In genomic region chr17:10370660-10371130, GRCm38 (mm10) we compare ENCODE assay signal across 10 mouse cellular contexts. TPM values are rescaled to one million over a fixed set of nuclear protein-coding genes. Genes with fewer than 3 reads are reported as not detected.
A peak's percentile ranks its signal among the peaks of the same experiment; 100 is the strongest.
DNase-seq lines count a peak whose midpoint lies in the region; ATAC-seq and TF ChIP-seq lines count a peak whose summit lies in the region.
"Had no signal": no experiment of that assay in that cellular context is flagged by ENCODE, and none has a peak within 500 bp of the region (broad histone marks: within the 10 kb centered on the region; RNA-seq: fewer than 3 reads in every experiment).

No protein-coding gene starts in this region.

- no peaks in the 10 kb centered on the region for H3K27me3 ChIP-seq in lung, embryonic 14.5 days (ENCODE audit: insufficient read depth, low read length)
- no peaks in the 10 kb centered on the region for H3K27me3 ChIP-seq in heart, postnatal 0 days (ENCODE audit: control insufficient read depth, insufficient read depth, low read length)

- H3K4me2 ChIP-seq in lung, embryonic 14.5 days: no peak overlapping the region
- peak overlapping the region; percentile 14; the same call in 1 of the 2 replicates for H3K4me2 ChIP-seq in heart, postnatal 0 days (ENCODE audit: low read depth, low read length)

- DNase-seq in lung, embryonic 14.5 days: peak; percentile 65
- DNase-seq in lung, adult 2 months: no peak
- DNase-seq in heart, postnatal 0 days (ENCODE audit: low spot score): no peak
- no peak for DNase-seq in urinary bladder, postnatal 4 days (ENCODE audit: low spot score in 2 of 2)
- no peak for DNase-seq in retina, postnatal 1 day
- DNase-seq: embryo, embryonic 11 days; thymus, postnatal 4 days had no signal

- H3K4me1 ChIP-seq in lung, embryonic 14.5 days (ENCODE audit: insufficient read depth): peaks cover 13% of the 10 kb centered on the region
- peaks cover 17% of the 10 kb centered on the region for H3K4me1 ChIP-seq in lung, adult 2 months (ENCODE audit: control insufficient read depth, insufficient read depth, low read length)
- peaks cover 66% of the 10 kb centered on the region for H3K4me1 ChIP-seq in heart, postnatal 0 days (ENCODE audit: control insufficient read depth, insufficient read depth)

- no peak for TF ChIP-seq POLR2A in lung, adult 2 months (IDR thresholded peaks at IDR 0.05; ENCODE audit: borderline replicate concordance, extremely low read depth, low read depth, low read length)

- no peak overlapping the region for H3K9ac ChIP-seq in lung, embryonic 14.5 days
- peak overlapping the region; percentile 12; the same call in 1 of the 2 replicates for H3K9ac ChIP-seq in heart, postnatal 0 days (replicated peaks; ENCODE audit: low read depth, low read length)

- H3K27ac ChIP-seq in lung, embryonic 14.5 days (ENCODE audit: low read depth): peak overlapping the region; percentile 63; the same call in 1 of the 2 replicates
- peak overlapping the region; percentile 92 for H3K27ac ChIP-seq in heart, postnatal 0 days (ENCODE audit: low read depth)
- H3K27ac ChIP-seq: left cerebral cortex, adult 2 months had no signal

- no peak for TF ChIP-seq EP300 in heart, postnatal 0 days (IDR thresholded peaks at IDR 0.05; ENCODE audit: low read depth)

- no peak; the same call in 1 of the 2 replicates for ATAC-seq in lung, embryonic 14.5 days (ENCODE audit: insufficient read depth)
- ATAC-seq in granulocyte monocyte progenitor cell, adult 5-6 weeks (replicated peaks; ENCODE audit: poor library complexity, severe bottlenecking): peak; percentile 84
- peak; percentile 50 for ATAC-seq in heart, postnatal 0 days (ENCODE audit: insufficient read depth, low read depth)
- peak; percentile 50; the same call in 1 of the 2 replicates for ATAC-seq in monocyte, adult 5-6 weeks (replicated peaks; ENCODE audit: insufficient number of reproducible peaks, low FRiP score, low TSS enrichment, poor library complexity, severe bottlenecking)

- TF ChIP-seq CTCF in lung, embryonic 14.5 days (IDR thresholded peaks at IDR 0.05; ENCODE audit: low read depth): no peak
- no peak for TF ChIP-seq CTCF in lung, adult 2 months (IDR thresholded peaks at IDR 0.05; ENCODE audit: insufficient read depth, low read length)
- no peak for TF ChIP-seq CTCF in heart, postnatal 0 days (IDR thresholded peaks at IDR 0.05; ENCODE audit: low read depth)

- 33% methylated on average over 8 of the region's 8 CpGs for WGBS in lung, embryonic 14.5 days
- 35% methylated on average over 8 of the region's 8 CpGs for WGBS in lung, adult 2 months
- WGBS in heart, postnatal 0 days: 14% methylated on average over 8 of the region's 8 CpGs

- no peak overlapping the region for H3K4me3 ChIP-seq in lung, embryonic 14.5 days (ENCODE audit: low read depth, low read length)
- no peak overlapping the region for H3K4me3 ChIP-seq in lung, adult 2 months (replicated peaks; ENCODE audit: extremely low read depth, low read depth, low read length)
- no peak overlapping the region for H3K4me3 ChIP-seq in heart, postnatal 0 days (ENCODE audit: low read depth, low read length)
- H3K4me3 ChIP-seq: left cerebral cortex, adult 2 months had no signal

- H3K9me3 ChIP-seq in lung, embryonic 14.5 days (ENCODE audit: low read depth, low read length): no peaks in the 10 kb centered on the region
- H3K9me3 ChIP-seq in heart, postnatal 0 days (replicated peaks; ENCODE audit: control insufficient read depth, low read length): no peaks in the 10 kb centered on the region

- H3K36me3 ChIP-seq in lung, embryonic 14.5 days (ENCODE audit: insufficient read depth): no peaks in the 10 kb centered on the region
- no peaks in the 10 kb centered on the region for H3K36me3 ChIP-seq in heart, postnatal 0 days (replicated peaks; ENCODE audit: control insufficient read depth, insufficient read depth, low read length)

RNA-seq across cellular contexts. Expression of gene Qk, which starts 51.0 kb away (rescaled TPM):
- polyA plus RNA-seq in lung, embryonic 14.5 days (2014; fragmentation: Nextera tagmentation; extraction: Ambion mirVana): 49.7 and 50.0 TPM in 2 replicates
- polyA plus RNA-seq in lung, adult 2 months (2012; rRNA removed): 381 and 394 TPM in 2 replicates
- total RNA-seq in granulocyte monocyte progenitor cell, adult 5-6 weeks (2014; fragmentation: Nextera tagmentation): 80.7 and 106 TPM in 2 replicates
- 66.6 and 76.5 TPM in 2 replicates for total RNA-seq in granulocyte monocyte progenitor cell, adult 5-6 weeks (2017)
- total RNA-seq in heart, postnatal 0 days (2014; rRNA removed; ENCODE audit: low replicate concordance): 359 and 460 TPM in 2 replicates
- 47.6 and 54.8 TPM in 2 replicates for polyA plus RNA-seq in heart, postnatal 0 days (2015; fragmentation: Nextera tagmentation; extraction: Ambion mirVana)
- 117 to 144 TPM (median 122 TPM) in 3 replicates for total RNA-seq in monocyte, adult 5-6 weeks (2017)
